ENCODE assay signal across 8 mouse cellular contexts in genomic region chr2:179875147-179875546, GRCm38 (mm10).
A peak's percentile ranks its signal among the peaks of the same experiment; 100 is the strongest.
DNase-seq lines count a peak whose midpoint lies in the region; ATAC-seq lines count a peak whose summit lies in the region.

No protein-coding gene starts in this region.

- peaks cover 7% of the 10 kb centered on the region; the same call in 1 of the 2 replicates for H3K36me3 ChIP-seq in forebrain, embryonic 13.5 days (ENCODE audit: poor library complexity, severe bottlenecking)
- H3K36me3 ChIP-seq in hindbrain, embryonic 13.5 days, result no peaks in the 10 kb centered on the region

- H3K4me1 ChIP-seq in forebrain, embryonic 13.5 days, result peaks cover 9% of the 10 kb centered on the region; the same call in 1 of the 2 replicates
- H3K4me1 ChIP-seq in hindbrain, embryonic 13.5 days (replicated peaks), result peaks cover 9% of the 10 kb centered on the region; the same call in 1 of the 2 replicates

- 2% methylated on average over 3 of the region's 3 CpGs for WGBS in forebrain, embryonic 13.5 days
- 0% methylated on average over 3 of the region's 3 CpGs for WGBS in hindbrain, embryonic 13.5 days

- H3K9ac ChIP-seq in forebrain, embryonic 13.5 days, result no peak overlapping the region
- no peak overlapping the region for H3K9ac ChIP-seq in hindbrain, embryonic 13.5 days

- H3K9me3 ChIP-seq in forebrain, embryonic 13.5 days (replicated peaks), result no peaks in the 10 kb centered on the region
- H3K9me3 ChIP-seq in hindbrain, embryonic 13.5 days, result no peaks in the 10 kb centered on the region

- no peak overlapping the region for H3K4me2 ChIP-seq in forebrain, embryonic 13.5 days
- H3K4me2 ChIP-seq in hindbrain, embryonic 13.5 days, result no peak overlapping the region

- ATAC-seq in cerebellum, adult (ENCODE audit: insufficient number of reproducible peaks, low FRiP score, low TSS enrichment), result 0 out of 2 replicates have a peak, but pooled peaks have one; percentile 13
- peak; percentile 71 for ATAC-seq in forebrain, embryonic 13.5 days
- ATAC-seq in hindbrain, embryonic 13.5 days (ENCODE audit: low FRiP score), result peak; percentile 28; the same call in 1 of the 2 replicates

- H3K4me3 ChIP-seq in forebrain, embryonic 13.5 days, result no peak overlapping the region
- no peak overlapping the region for H3K4me3 ChIP-seq in hindbrain, embryonic 13.5 days

- DNase-seq in NIH3T3 (ENCODE audit: low read depth), result peak; percentile 80
- DNase-seq in layer of hippocampus, postnatal 10 days (ENCODE audit: low spot score in 2 of 2), result peak; percentile 84
- peak; percentile 70 for DNase-seq in lung, postnatal 36 days
- peak; percentile 73 to 85 for DNase-seq in right cerebral cortex, postnatal 10 days (ENCODE audit: low spot score in 2 of 2)
- peak; percentile 27 to 73 for DNase-seq in urinary bladder, postnatal 4 days (ENCODE audit: low spot score in 2 of 2)

- no peak overlapping the region for H3K27ac ChIP-seq in forebrain, embryonic 13.5 days
- H3K27ac ChIP-seq in hindbrain, embryonic 13.5 days, result no peak overlapping the region

- H3K27me3 ChIP-seq in forebrain, embryonic 13.5 days, result no peaks in the 10 kb centered on the region
- H3K27me3 ChIP-seq in hindbrain, embryonic 13.5 days, result peaks cover 7% of the 10 kb centered on the region; the same call in 1 of the 2 replicates

Comparison
In these comparisons a context has a peak if more than half of its experiments do, and no peak if none do; other contexts are left out.
1. ATAC-seq: peak in every context shown above with its lines; median percentile 71 in forebrain, embryonic 13.5 days; 28 in hindbrain, embryonic 13.5 days; 13 in cerebellum, adult.